Mouse (Mus musculus) thymus, adult 2 months (tissue): Measurements from ENCODE around the gene Atp1a2.

Experiments
- CTCF ChIP-seq: fragments of 200-500 bp; IDR thresholded peaks from 2 replicates; pipeline ENCODE4 v1.5.1; 2012; ENCODE audit warnings: mild to moderate bottlenecking, control low read depth, low read length, moderate library complexity, borderline replicate concordance; ENCODE audit not compliant: control insufficient read depth, poor library complexity, insufficient read depth; ENCODE audit errors: extremely low read depth
- POLR2A ChIP-seq: fragments of 200-500 bp; IDR thresholded peaks from 2 replicates; pipeline ENCODE4 v1.6.1; 2012; ENCODE audit warnings: mild to moderate bottlenecking, low read length, control low read depth, moderate library complexity; ENCODE audit not compliant: control insufficient read depth, poor library complexity, insufficient read depth; ENCODE audit errors: extremely low read depth

DNA sequence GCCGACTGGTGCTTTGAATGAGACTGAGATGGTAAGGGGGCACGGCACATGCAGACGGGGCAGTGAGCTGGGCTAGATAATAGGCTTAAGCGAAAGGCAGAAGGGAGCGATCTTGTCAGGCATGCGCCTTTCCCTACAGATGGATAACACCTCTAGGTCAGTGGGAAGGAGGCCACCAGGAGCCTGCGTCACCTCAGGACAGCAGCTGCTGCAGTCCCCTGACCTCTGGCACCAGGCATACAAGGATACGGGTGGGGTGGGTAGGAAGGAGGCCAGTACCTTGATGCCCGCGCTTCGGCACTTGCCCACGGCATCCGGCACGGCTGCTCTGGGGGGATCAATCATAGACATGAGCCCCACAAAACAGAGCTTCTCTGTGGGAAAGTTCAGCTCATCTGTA lies 13.6 kb downstream of the Atp1a2 start:
- TF ChIP-seq CTCF = no peak
- TF ChIP-seq POLR2A = no peak
